Mouse (Mus musculus) cerebellum, adult 11-12 months (tissue): Measurements from ENCODE around the gene Limk1.

ENCODE experiments used
- DNase-seq: peaks from one replicate; pipeline ENCODE4 v3.0.0; 2022

Gene Limk1

GRCm38 (mm10) chr5:134688086-134688717, at the start of gene Limk1:
TSS of gene Limk1 (minus strand) at chr5:134688598.
- no peak for DNase-seq

GRCm38 (mm10) chr5:134734920-134735319, 46.5 kb upstream of the Limk1 start:
- no peak for DNase-seq

GRCm38 (mm10) chr5:134734072-134734471, 45.7 kb upstream of the Limk1 start:
- DNase-seq, result no peak

GRCm38 (mm10) chr5:134733241-134733640, 44.8 kb upstream of the Limk1 start:
- no peak for DNase-seq

GRCm38 (mm10) chr5:134729124-134729523, 40.7 kb upstream of the Limk1 start:
- DNase-seq, result no peak

GRCm38 (mm10) chr5:134728535-134728934, 40.1 kb upstream of the Limk1 start:
- DNase-seq, result no peak

- DNase-seq, result no peak
These were observed 38.7 kb upstream of the Limk1 start for GRCm38 (mm10) chr5:134727001-134727639.

GRCm38 (mm10) chr5:134725299-134725698, 36.9 kb upstream of the Limk1 start:
- DNase-seq, result no peak

- no peak for DNase-seq
These were observed 31.7 kb upstream of the Limk1 start for GRCm38 (mm10) chr5:134720058-134720457.

- DNase-seq, result no peak
These were observed 22.7 kb upstream of the Limk1 start for GRCm38 (mm10) chr5:134711076-134711475.

- DNase-seq, result no peak
These were observed 20.9 kb upstream of the Limk1 start for GRCm38 (mm10) chr5:134709275-134709674.

GRCm38 (mm10) chr5:134704157-134704556, 15.8 kb upstream of the Limk1 start:
- peak; percentile 48 for DNase-seq

GRCm38 (mm10) chr5:134695539-134695938, 7.1 kb upstream of the Limk1 start:
- no peak for DNase-seq

- DNase-seq, result no peak
These were observed 6.7 kb upstream of the Limk1 start for GRCm38 (mm10) chr5:134695082-134695481.

GRCm38 (mm10) chr5:134692704-134693103, 4.3 kb upstream of the Limk1 start:
- DNase-seq, result no peak

- DNase-seq, result peak; percentile 98
These were observed 403 bp upstream of the Limk1 start for GRCm38 (mm10) chr5:134688718-134689284.

- no peak for DNase-seq
These were observed 1.2 kb downstream of the Limk1 start for GRCm38 (mm10) chr5:134687187-134687586.

GRCm38 (mm10) chr5:134686541-134686940, 1.9 kb downstream of the Limk1 start:
- DNase-seq, result no peak

- DNase-seq, result no peak
These were observed 4.0 kb downstream of the Limk1 start for GRCm38 (mm10) chr5:134684398-134684797.

GRCm38 (mm10) chr5:134683813-134684212, 4.6 kb downstream of the Limk1 start:
- DNase-seq, result no peak

- no peak for DNase-seq
These were observed 8.2 kb downstream of the Limk1 start for GRCm38 (mm10) chr5:134680238-134680637.

GRCm38 (mm10) chr5:134678827-134679546, 9.4 kb downstream of the Limk1 start:
- no peak for DNase-seq

- DNase-seq, result no peak
These were observed 10.4 kb downstream of the Limk1 start for GRCm38 (mm10) chr5:134678031-134678430.

- no peak for DNase-seq
These were observed 10.9 kb downstream of the Limk1 start for GRCm38 (mm10) chr5:134677491-134677890.
